Mouse (Mus musculus) midbrain, embryonic 13.5 days (tissue): ENCODE measurements around the gene Chek2. TPM values are rescaled to one million over a fixed set of nuclear protein-coding genes. Genes with fewer than 3 reads are reported as not detected.
"Not testable (repeated sequence)": the region's sequence is repeated elsewhere in the genome, so short reads cannot be mapped to it uniquely, and the experiment has no call there.

Experiments
- ATAC-seq: fragments of 200-750 bp; cut with Nextera tagmentation; 2 replicates; pipeline ENCODE4 v1.8.0; 2017; ENCODE audit warnings: mild to moderate bottlenecking, moderate TSS enrichment, moderate library complexity
- H3K27ac ChIP-seq: fragments of 300-500 bp; sonication (generic); 2 replicates; pipeline ENCODE4 v1.5.1; 2015; ENCODE audit warnings: inconsistent platforms, mild to moderate bottlenecking, moderate library complexity
- H3K27me3 ChIP-seq: fragments of 300-500 bp; sonication (generic); 2 replicates; pipeline ENCODE4 v1.6.1; 2015; ENCODE audit warnings: mild to moderate bottlenecking, inconsistent platforms
- H3K36me3 ChIP-seq: fragments of 300-500 bp; sonication (generic); 2 replicates; pipeline ENCODE4 v1.6.1; 2015; ENCODE audit warnings: mild to moderate bottlenecking, inconsistent platforms
- H3K4me1 ChIP-seq: fragments of 300-500 bp; sonication (generic); replicated peaks from 2 replicates; pipeline ENCODE4 v1.6.1; 2015; ENCODE audit warnings: inconsistent platforms
- H3K4me2 ChIP-seq: fragments of 300-500 bp; sonication (generic); replicated peaks from 2 replicates; pipeline ENCODE4 v1.6.1; 2015; ENCODE audit warnings: moderate library complexity, mild to moderate bottlenecking, inconsistent platforms
- H3K4me3 ChIP-seq: fragments of 300-500 bp; sonication (generic); replicated peaks from 2 replicates; pipeline ENCODE4 v1.5.1; 2015; ENCODE audit warnings: mild to moderate bottlenecking, inconsistent platforms
- H3K9ac ChIP-seq: fragments of 300-500 bp; sonication (generic); replicated peaks from 2 replicates; pipeline ENCODE4 v1.6.1; 2015; ENCODE audit warnings: mild to moderate bottlenecking, inconsistent platforms
- H3K9me3 ChIP-seq: fragments of 300-500 bp; sonication (generic); 2 replicates; pipeline ENCODE4 v1.6.1; 2016; ENCODE audit warnings: mild to moderate bottlenecking, inconsistent platforms
- WGBS: fragments of 180-500 bp; shearing (Covaris S2); methylation state at CpG from one replicate; pipeline ENCODE4 v1.1.7; 2015; 5-methylcytosine and 5-hydroxymethylcytosine counted together
- polyA plus RNA-seq: library from polyadenylated mRNA; unstranded; fragments of >200 nt; fragmentation: Nextera tagmentation; extraction: Ambion mirVana; gene quantifications from 2 replicates; pipeline ENCODE4 v1.2.1, GENCODE M21; 2015

Gene Chek2
- polyA plus RNA-seq, 1 experiment from 2014 or later: 13.8 TPM

GRCm38 (mm10) chr5:110841046-110841862 is 1.5 kb downstream of the Chek2 start:
- Histone ChIP-seq H3K27ac (no peak overlapping the region), H3K4me3 (no peak overlapping the region), H3K4me1 (peaks cover 16% of the 10 kb centered on the region), H3K27me3 (no peaks in the 10 kb centered on the region), H3K9ac (no peak overlapping the region), H3K9me3 (no peaks in the 10 kb centered on the region), H3K36me3 (peaks cover 9% of the 10 kb centered on the region; the same call in 1 of the 2 replicates), H3K4me2 (no peak overlapping the region)
- 93% methylated on average over 14 of the region's 14 CpGs for WGBS
- ATAC-seq: no peak

- Histone ChIP-seq H3K9ac (no peak overlapping the region), H3K4me1 (no peaks in the 10 kb centered on the region), H3K27ac (no peak overlapping the region), H3K4me3 (no peak overlapping the region), H3K4me2 (no peak overlapping the region), H3K9me3 (no peaks in the 10 kb centered on the region), H3K27me3 (no peaks in the 10 kb centered on the region), H3K36me3 (peaks cover 4% of the 10 kb centered on the region; the same call in 1 of the 2 replicates)
- no peak for ATAC-seq
- WGBS: 83% methylated on average over 1 of the region's 1 CpGs
Measured at GRCm38 (mm10) chr5:110852990-110853389, 13.2 kb downstream of the Chek2 start.

GRCm38 (mm10) chr5:110857091-110857490 is 17.3 kb downstream of the Chek2 start:
- no peak for ATAC-seq
- H3K4me2 ChIP-seq: no peak overlapping the region
- no peaks in the 10 kb centered on the region for H3K9me3 ChIP-seq
- H3K4me1 ChIP-seq: no peaks in the 10 kb centered on the region
- peaks cover 4% of the 10 kb centered on the region; the same call in 1 of the 2 replicates for H3K36me3 ChIP-seq
- H3K4me3 ChIP-seq: no peak overlapping the region
- 89% methylated on average over 5 of the region's 5 CpGs for WGBS
- no peaks in the 10 kb centered on the region for H3K27me3 ChIP-seq
- no peak overlapping the region for H3K27ac ChIP-seq
- H3K9ac ChIP-seq: no peak overlapping the region

GRCm38 (mm10) chr5:110859013-110859650 is 19.4 kb downstream of the Chek2 start:
- no peaks in the 10 kb centered on the region for H3K27me3 ChIP-seq
- peak overlapping the region; percentile 56; the same call in 1 of the 2 replicates for H3K27ac ChIP-seq
- no peaks in the 10 kb centered on the region for H3K9me3 ChIP-seq
- H3K36me3 ChIP-seq: no peaks in the 10 kb centered on the region
- ATAC-seq: no peak
- no peak overlapping the region for H3K4me3 ChIP-seq
- WGBS: 56% methylated on average over 13 of the region's 13 CpGs
- no peak overlapping the region for H3K4me2 ChIP-seq
- no peaks in the 10 kb centered on the region for H3K4me1 ChIP-seq
- H3K9ac ChIP-seq: no peak overlapping the region

GRCm38 (mm10) chr5:110860445-110860844 is 20.7 kb downstream of the Chek2 start:
- Histone ChIP-seq H3K27me3 (no peaks in the 10 kb centered on the region), H3K4me2 (no peak overlapping the region), H3K4me1 (no peaks in the 10 kb centered on the region), H3K4me3 (no peak overlapping the region), H3K9ac (no peak overlapping the region), H3K27ac (no peak overlapping the region), H3K9me3 (no peaks in the 10 kb centered on the region), H3K36me3 (no peaks in the 10 kb centered on the region)
- ATAC-seq: no peak
- WGBS: 92% methylated on average over 5 of the region's 5 CpGs

- Histone ChIP-seq H3K27me3 (no peaks in the 10 kb centered on the region), H3K36me3 (no peaks in the 10 kb centered on the region), H3K4me1 (peaks cover 30% of the 10 kb centered on the region), H3K9me3 (no peaks in the 10 kb centered on the region), H3K27ac (peak overlapping the region; percentile 57), H3K4me3 (no peak overlapping the region), H3K9ac (no peak overlapping the region), H3K4me2 (no peak overlapping the region)
- WGBS: 40% methylated on average over 4 of the region's 4 CpGs
- ATAC-seq: peak; percentile 49
Measured at GRCm38 (mm10) chr5:110868460-110868859, 28.7 kb downstream of the Chek2 start.

- no peak overlapping the region for H3K4me3 ChIP-seq
- H3K4me1 ChIP-seq: peaks cover 30% of the 10 kb centered on the region
- H3K4me2 ChIP-seq: no peak overlapping the region
- no peak; the same call in 1 of the 2 replicates for ATAC-seq
- H3K9me3 ChIP-seq: no peaks in the 10 kb centered on the region
- H3K9ac ChIP-seq: no peak overlapping the region
- WGBS: 28% methylated on average over 8 of the region's 8 CpGs
- peak overlapping the region; percentile 57; the same call in 1 of the 2 replicates for H3K27ac ChIP-seq
- no peaks in the 10 kb centered on the region for H3K27me3 ChIP-seq
- no peaks in the 10 kb centered on the region for H3K36me3 ChIP-seq
Measured at GRCm38 (mm10) chr5:110869242-110869669, 29.5 kb downstream of the Chek2 start.

- no peak overlapping the region for H3K4me3 ChIP-seq
- H3K4me2 ChIP-seq: peak overlapping the region; percentile 13
- peak overlapping the region; percentile 61 for H3K27ac ChIP-seq
- H3K27me3 ChIP-seq: no peaks in the 10 kb centered on the region
- no peak overlapping the region for H3K9ac ChIP-seq
- WGBS: 37% methylated on average over 6 of the region's 6 CpGs
- no peaks in the 10 kb centered on the region for H3K9me3 ChIP-seq
- H3K4me1 ChIP-seq: peaks cover 40% of the 10 kb centered on the region
- no peaks in the 10 kb centered on the region for H3K36me3 ChIP-seq
- no peak for ATAC-seq
Measured at GRCm38 (mm10) chr5:110873160-110873559, 33.4 kb downstream of the Chek2 start.

GRCm38 (mm10) chr5:110874711-110875110 is 34.9 kb downstream of the Chek2 start:
- Histone ChIP-seq H3K4me1 (peaks cover 31% of the 10 kb centered on the region), H3K27ac (no peak overlapping the region), H3K9me3 (no peaks in the 10 kb centered on the region), H3K27me3 (no peaks in the 10 kb centered on the region), H3K36me3 (no peaks in the 10 kb centered on the region), H3K4me2 (no peak overlapping the region), H3K4me3 (no peak overlapping the region), H3K9ac (no peak overlapping the region)
- no peak for ATAC-seq

- ATAC-seq: no peak
- H3K9ac ChIP-seq: no peak overlapping the region
- no peaks in the 10 kb centered on the region for H3K9me3 ChIP-seq
- H3K27me3 ChIP-seq: no peaks in the 10 kb centered on the region
- no peak overlapping the region for H3K4me3 ChIP-seq
- no peak overlapping the region for H3K4me2 ChIP-seq
- peaks cover 32% of the 10 kb centered on the region for H3K4me1 ChIP-seq
- H3K27ac ChIP-seq: no peak overlapping the region
- WGBS: 86% methylated on average over 1 of the region's 1 CpGs
- H3K36me3 ChIP-seq: no peaks in the 10 kb centered on the region
Measured at GRCm38 (mm10) chr5:110875286-110875685, 35.5 kb downstream of the Chek2 start.

- Histone ChIP-seq H3K4me2 (no peak overlapping the region), H3K4me3 (no peak overlapping the region), H3K4me1 (peaks cover 28% of the 10 kb centered on the region), H3K9me3 (no peaks in the 10 kb centered on the region), H3K9ac (no peak overlapping the region), H3K27me3 (no peaks in the 10 kb centered on the region), H3K27ac (no peak overlapping the region), H3K36me3 (peaks cover 3% of the 10 kb centered on the region; the same call in 1 of the 2 replicates)
- ATAC-seq: no peak
- 66% methylated on average over 5 of the region's 5 CpGs for WGBS
Measured at GRCm38 (mm10) chr5:110877666-110878505, 38.1 kb downstream of the Chek2 start.

- not testable (repeated sequence) for H3K9ac ChIP-seq, ATAC-seq, H3K4me3 ChIP-seq, H3K27me3 ChIP-seq, H3K9me3 ChIP-seq, H3K27ac ChIP-seq, H3K36me3 ChIP-seq, H3K4me2 ChIP-seq
- 100% methylated on average over 1 of the region's 1 CpGs for WGBS
- peaks cover 23% of the 10 kb centered on the region for H3K4me1 ChIP-seq
Measured at GRCm38 (mm10) chr5:110878526-110878925, 38.7 kb downstream of the Chek2 start.
